Mouse (Mus musculus) ES-Bruce4 (cell line): ENCODE results near the gene Sh3bp2.

Experiments used
- CTCF ChIP-seq: IDR thresholded peaks from one replicate; pipeline ENCODE4 v1.8.1; 2011; ENCODE audit warnings: low read depth, low read length
- EP300 ChIP-seq: IDR thresholded peaks from 2 replicates; pipeline ENCODE4 v1.6.1; 2011; ENCODE audit warnings: low read depth, low read length; ENCODE audit not compliant: insufficient read depth
- POLR2A ChIP-seq: IDR thresholded peaks from one replicate; pipeline ENCODE4 v1.8.1; 2011; ENCODE audit warnings: low read length; ENCODE audit not compliant: insufficient read depth

GRCm38 (mm10) chr5:34530687-34531086, 5.0 kb downstream of the Sh3bp2 start:
- TF ChIP-seq CTCF (no peak), EP300 (no peak), POLR2A (no peak)
